In the genomic region with DNA sequence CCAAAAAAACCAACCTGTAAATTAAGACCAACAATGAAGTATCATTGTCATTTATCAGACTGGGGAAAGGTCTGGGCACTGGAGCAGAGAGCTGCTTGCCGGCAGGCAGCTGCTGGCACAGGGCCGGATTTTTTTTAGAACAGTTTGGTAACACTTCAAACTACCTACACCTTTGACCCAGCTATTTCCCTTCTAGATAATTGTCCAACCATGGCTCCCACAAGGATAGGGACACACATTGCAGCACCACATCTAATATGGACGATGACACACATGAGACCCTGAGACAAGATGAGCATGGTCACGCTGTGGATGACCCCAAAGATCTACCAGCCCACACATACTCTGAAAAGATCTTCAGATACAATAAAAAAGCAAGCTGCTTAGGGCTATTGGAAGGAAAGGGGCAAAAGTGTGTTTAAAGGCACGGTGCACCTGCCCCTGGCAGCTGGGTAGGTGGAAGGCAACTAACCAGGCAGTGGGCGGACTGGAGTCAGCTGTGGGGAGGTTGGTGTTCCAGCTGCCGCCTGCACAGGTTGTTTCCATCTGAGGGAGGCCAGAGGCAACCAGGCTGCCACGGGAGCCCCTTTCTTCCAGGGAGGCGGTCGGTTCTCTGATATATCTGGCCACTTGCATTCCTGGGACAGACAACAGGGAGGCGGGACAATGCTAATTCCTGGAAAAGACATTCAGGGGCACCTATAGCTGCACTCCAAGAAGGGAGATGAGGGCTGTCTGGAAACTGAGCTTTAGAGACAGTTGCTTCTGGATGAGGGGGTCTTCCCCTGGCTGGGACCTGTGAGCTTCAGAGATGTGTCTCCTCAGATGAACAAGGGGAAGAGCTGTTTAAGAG, we compare ENCODE assay signal across 8 mouse cellular contexts. TPM values are rescaled to one million over a fixed set of nuclear protein-coding genes. Genes with fewer than 3 reads are reported as not detected.
DNase-seq lines count a peak whose midpoint lies in the region; ATAC-seq lines count a peak whose summit lies in the region.

No protein-coding gene starts in this region.

- H3K9me3 ChIP-seq in heart, embryonic 11.5 days (replicated peaks; ENCODE audit: control insufficient read depth, low read length): no peaks in the 10 kb centered on the region
- no peaks in the 10 kb centered on the region for H3K9me3 ChIP-seq in embryonic facial prominence, embryonic 13.5 days
- H3K9me3 ChIP-seq in stomach, embryonic 16.5 days (replicated peaks; ENCODE audit: control insufficient read depth, low read length): no peaks in the 10 kb centered on the region

- H3K4me1 ChIP-seq in heart, embryonic 11.5 days (ENCODE audit: control insufficient read depth, insufficient read depth, low read length): peaks cover 17% of the 10 kb centered on the region
- H3K4me1 ChIP-seq in embryonic facial prominence, embryonic 13.5 days: no peaks in the 10 kb centered on the region
- H3K4me1 ChIP-seq in stomach, embryonic 16.5 days (ENCODE audit: control insufficient read depth, insufficient read depth, low read length): peaks cover 31% of the 10 kb centered on the region

- H3K36me3 ChIP-seq in heart, embryonic 11.5 days (ENCODE audit: control insufficient read depth, insufficient read depth, low read length): no peaks in the 10 kb centered on the region
- peaks cover 17% of the 10 kb centered on the region; the same call in 1 of the 2 replicates for H3K36me3 ChIP-seq in embryonic facial prominence, embryonic 13.5 days
- H3K36me3 ChIP-seq in stomach, embryonic 16.5 days (ENCODE audit: control insufficient read depth, insufficient read depth, low read length): no peaks in the 10 kb centered on the region

- H3K27ac ChIP-seq in heart, embryonic 11.5 days (ENCODE audit: low read depth, low read length): no peak overlapping the region
- H3K27ac ChIP-seq in embryonic facial prominence, embryonic 13.5 days: 0 out of 2 replicates have a peak overlapping the region, but pooled peaks have one; percentile 1
- H3K27ac ChIP-seq in stomach, embryonic 16.5 days (ENCODE audit: low read length): peak overlapping the region; percentile 56

- ATAC-seq in heart, embryonic 11.5 days (replicated peaks; ENCODE audit: insufficient number of reproducible peaks, low FRiP score, low TSS enrichment): no peak
- ATAC-seq in embryonic facial prominence, embryonic 13.5 days (ENCODE audit: insufficient number of reproducible peaks, insufficient read depth, low FRiP score, low TSS enrichment, low read depth): no peak
- no peak for ATAC-seq in stomach, embryonic 16.5 days (ENCODE audit: insufficient read depth, low FRiP score)

- 0 out of 2 replicates have a peak overlapping the region, but pooled peaks have one; percentile 3 for H3K4me2 ChIP-seq in heart, embryonic 11.5 days
- H3K4me2 ChIP-seq in embryonic facial prominence, embryonic 13.5 days: no peak overlapping the region
- no peak overlapping the region for H3K4me2 ChIP-seq in stomach, embryonic 16.5 days (ENCODE audit: low read depth, low read length)

- 47% methylated on average over 11 of the region's 11 CpGs for WGBS in heart, embryonic 11.5 days (ENCODE audit: insufficient replicate concordance)
- 61% methylated on average over 11 of the region's 11 CpGs for WGBS in embryonic facial prominence, embryonic 13.5 days
- WGBS in stomach, embryonic 16.5 days: 60% methylated on average over 11 of the region's 11 CpGs

- no peak overlapping the region for H3K9ac ChIP-seq in heart, embryonic 11.5 days (ENCODE audit: low read depth, low read length)
- H3K9ac ChIP-seq in embryonic facial prominence, embryonic 13.5 days: no peak overlapping the region
- H3K9ac ChIP-seq in stomach, embryonic 16.5 days (ENCODE audit: low read length): peak overlapping the region; percentile 29; the same call in 1 of the 2 replicates

- no peak overlapping the region for H3K4me3 ChIP-seq in heart, embryonic 11.5 days (ENCODE audit: low read depth, low read length)
- no peak overlapping the region for H3K4me3 ChIP-seq in embryonic facial prominence, embryonic 13.5 days
- H3K4me3 ChIP-seq in stomach, embryonic 16.5 days (replicated peaks; ENCODE audit: low read length): no peak overlapping the region

- no peak for DNase-seq in heart, adult 11 months
- DNase-seq in kidney, postnatal 10 days: peak; percentile 86
- no peak for DNase-seq in layer of hippocampus, adult 9-11 months
- DNase-seq in cerebellum, postnatal 25 days: no peak
- no peak for DNase-seq in cerebellum, postnatal 14 days

- H3K27me3 ChIP-seq in heart, embryonic 11.5 days (ENCODE audit: control insufficient read depth, insufficient read depth, low read length): no peaks in the 10 kb centered on the region
- no peaks in the 10 kb centered on the region for H3K27me3 ChIP-seq in embryonic facial prominence, embryonic 13.5 days
- no peaks in the 10 kb centered on the region for H3K27me3 ChIP-seq in stomach, embryonic 16.5 days (ENCODE audit: control insufficient read depth, insufficient read depth, low read length)

RNA-seq across cellular contexts. Expression of a gene that starts 28.0 kb away (rescaled TPM):
- polyA plus RNA-seq in heart, embryonic 11.5 days (2014; fragmentation: Nextera tagmentation; extraction: Ambion mirVana): 33.9 and 42.6 TPM in 2 replicates
- polyA plus RNA-seq in embryonic facial prominence, embryonic 13.5 days (2015; fragmentation: Nextera tagmentation; extraction: Ambion mirVana): 49.3 and 52.2 TPM in 2 replicates
- 51.9 and 55.3 TPM in 2 replicates for polyA plus RNA-seq in stomach, embryonic 16.5 days (2015; fragmentation: Nextera tagmentation; extraction: Ambion mirVana)

RNA-seq across cellular contexts. Expression of a gene that starts 56.1 kb away (rescaled TPM):
- 50.0 and 59.9 TPM in 2 replicates for polyA plus RNA-seq in heart, embryonic 11.5 days (2014; fragmentation: Nextera tagmentation; extraction: Ambion mirVana)
- polyA plus RNA-seq in embryonic facial prominence, embryonic 13.5 days (2015; fragmentation: Nextera tagmentation; extraction: Ambion mirVana): 53.7 and 61.0 TPM in 2 replicates
- polyA plus RNA-seq in stomach, embryonic 16.5 days (2015; fragmentation: Nextera tagmentation; extraction: Ambion mirVana): 60.6 and 69.3 TPM in 2 replicates
